In the genomic region with DNA sequence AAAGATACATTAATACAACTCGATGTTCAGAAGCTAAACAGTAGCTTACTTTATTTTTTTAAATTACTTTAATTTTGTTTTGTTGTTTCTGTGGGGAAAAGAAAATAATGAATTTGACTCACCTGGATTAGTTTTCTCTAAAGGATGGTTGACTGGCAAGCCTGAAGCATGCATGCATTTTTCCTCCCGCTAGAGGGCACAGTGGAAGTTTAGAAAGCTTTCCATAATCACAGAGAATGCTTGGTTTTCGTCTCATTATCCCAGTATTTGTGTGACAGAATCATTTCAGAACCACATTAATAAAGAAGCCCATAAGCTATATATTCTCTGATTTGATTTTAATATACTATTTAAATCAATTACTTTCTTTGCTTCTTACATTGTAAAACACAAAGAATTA, we compare ENCODE assay signal across 8 mouse cellular contexts. TPM values are rescaled to one million over a fixed set of nuclear protein-coding genes. Genes with fewer than 3 reads are reported as not detected.
A peak's percentile ranks its signal among the peaks of the same experiment; 100 is the strongest.
DNase-seq lines count a peak whose midpoint lies in the region; ATAC-seq lines count a peak whose summit lies in the region.

No protein-coding gene starts in this region.

- H3K9me3 ChIP-seq in embryonic facial prominence, embryonic 11.5 days (replicated peaks; ENCODE audit: control insufficient read depth, low read length) = no peaks in the 10 kb centered on the region

- peak; percentile 26 to 35 for DNase-seq in cerebellum, adult 18-20 months
- DNase-seq in cerebellum, adult 9-11 months = no peak
- DNase-seq in ovary, postnatal 36 days (ENCODE audit: low spot score) = peak; percentile 8
- DNase-seq in ovary, postnatal 10 days (ENCODE audit: low spot score) = no peak
- peak; percentile 84 for DNase-seq in embryonic facial prominence, embryonic 11.5 days (ENCODE audit: low spot score)
- peak; percentile 6 for DNase-seq in layer of hippocampus, adult 9-11 months
- DNase-seq in mesoderm, embryonic 11.5 days (ENCODE audit: low read depth, low spot score) = peak; percentile 44
- DNase-seq in spleen, adult 18-20 months = no peak

- no peak overlapping the region for H3K4me2 ChIP-seq in embryonic facial prominence, embryonic 11.5 days (ENCODE audit: low read depth, low read length)

- no peak for ATAC-seq in embryonic facial prominence, embryonic 11.5 days (replicated peaks; ENCODE audit: insufficient number of reproducible peaks, low FRiP score, low TSS enrichment, low read depth)

- 11% methylated on average over 3 of the region's 3 CpGs for WGBS in embryonic facial prominence, embryonic 11.5 days

- no peak overlapping the region for H3K9ac ChIP-seq in embryonic facial prominence, embryonic 11.5 days (replicated peaks; ENCODE audit: low read length)

- no peaks in the 10 kb centered on the region for H3K27me3 ChIP-seq in embryonic facial prominence, embryonic 11.5 days (ENCODE audit: control insufficient read depth, insufficient read depth, low read length)

- H3K27ac ChIP-seq in embryonic facial prominence, embryonic 11.5 days (replicated peaks; ENCODE audit: low read depth, low read length) = no peak overlapping the region

- H3K4me1 ChIP-seq in embryonic facial prominence, embryonic 11.5 days (ENCODE audit: control insufficient read depth, insufficient read depth, low read length) = no peaks in the 10 kb centered on the region

- H3K36me3 ChIP-seq in embryonic facial prominence, embryonic 11.5 days (replicated peaks; ENCODE audit: control insufficient read depth, insufficient read depth, low read depth, low read length) = no peaks in the 10 kb centered on the region

- H3K4me3 ChIP-seq in embryonic facial prominence, embryonic 11.5 days (ENCODE audit: low read depth, low read length) = no peak overlapping the region

RNA-seq across cellular contexts. Expression of a gene that starts 1.5 kb away (rescaled TPM):
- 1.5 and 1.6 TPM in 2 replicates for polyA plus RNA-seq in embryonic facial prominence, embryonic 11.5 days (2014; fragmentation: Nextera tagmentation; extraction: Ambion mirVana)

RNA-seq across cellular contexts. Expression of a gene that starts 20.2 kb away (rescaled TPM):
- 2.7 and 2.9 TPM in 2 replicates for polyA plus RNA-seq in embryonic facial prominence, embryonic 11.5 days (2014; fragmentation: Nextera tagmentation; extraction: Ambion mirVana)

Comparison
In these comparisons a context has a peak if more than half of its experiments do, and no peak if none do; other contexts are left out.
1. DNase-seq: peak in cerebellum, adult 18-20 months (2 of 2), ovary, postnatal 36 days (single experiment), embryonic facial prominence, embryonic 11.5 days (single experiment), layer of hippocampus, adult 9-11 months (single experiment) and mesoderm, embryonic 11.5 days (single experiment); none in cerebellum, adult 9-11 months (single experiment), ovary, postnatal 10 days (single experiment) and spleen, adult 18-20 months (0 of 2).